Mouse (Mus musculus) heart, postnatal 36 days (tissue): ENCODE data around the gene Alkbh1. TPM values are rescaled to one million over a fixed set of nuclear protein-coding genes. Genes with fewer than 3 reads are reported as not detected.
A peak's percentile ranks its signal among the peaks of the same experiment; 100 is the strongest.
"Not testable (repeated sequence)": the region's sequence is repeated elsewhere in the genome, so short reads cannot be mapped to it uniquely, and the experiment has no call there.

Source experiments
- DNase-seq, 2 experiments: peaks; one replicate each; pipeline ENCODE4 v3.0.0; 2021 to 2022
- intact Hi-C: fragments of 180-260 bp; cut with DNase I; formaldehyde crosslinking; loops from one replicate; pipeline ENCODE4 v1.15.1; 2025
- total RNA-seq, 2 experiments: library from RNA; stranded (reverse); gene quantifications; 2 replicates each; pipeline ENCODE4 v1.2.3; 2021

The Alkbh1 gene
- total RNA-seq, result 10 to 100 TPM in 1 of 2 experiments, 1 to 10 TPM in 1; 9.8 to 11.3 TPM

DNA sequence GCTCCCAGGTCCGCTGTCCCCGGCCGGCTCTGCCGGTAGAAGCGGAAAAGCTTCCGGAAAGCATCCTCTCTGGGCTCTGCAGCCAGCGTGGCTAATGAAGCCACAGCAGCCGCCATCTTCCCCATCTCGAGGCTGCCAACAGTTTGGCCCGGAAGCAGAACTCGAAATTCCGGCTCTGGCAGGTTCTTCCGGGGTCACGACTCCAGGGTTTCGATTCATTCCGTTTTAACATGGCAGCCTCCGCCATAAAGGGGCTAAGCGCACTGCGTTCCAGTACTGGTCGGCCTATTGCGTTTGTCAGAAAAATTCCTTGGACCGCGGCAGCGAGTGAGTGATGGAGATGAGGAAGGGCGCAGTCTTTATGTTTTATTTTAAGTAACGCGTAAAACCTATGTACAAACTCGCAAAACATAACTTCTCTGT, at the start of gene Alkbh1, which contains the start of gene Slirp:
Gene Alkbh1, minus strand, starts transcription at position 318 of the 423 bp plus-strand sequence.
Gene Slirp, plus strand, starts transcription at position 197 of the 423 bp plus-strand sequence.
- intact Hi-C loops, result no loop called here
- peak; percentile 89 to 90 for DNase-seq

DNA sequence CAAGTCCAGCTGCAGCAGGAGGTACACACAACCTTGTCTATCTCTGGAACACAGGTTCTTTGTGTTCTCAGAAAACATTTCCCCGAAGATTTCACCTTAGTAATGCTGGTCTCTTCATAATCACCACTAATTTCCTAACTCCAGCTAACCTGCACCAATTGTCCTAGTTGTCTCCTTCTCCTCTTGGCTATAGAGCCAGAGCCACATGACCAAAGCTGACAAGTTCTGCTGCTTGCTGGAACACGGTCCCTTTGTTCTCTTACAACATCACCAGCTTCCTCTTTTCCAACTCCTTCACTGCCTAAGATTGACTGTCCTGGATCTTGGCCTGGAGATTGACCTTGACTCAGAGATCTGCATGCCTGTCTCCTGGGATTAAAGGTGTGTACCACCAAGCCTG, 44.9 kb upstream of the Alkbh1 start:
- intact Hi-C loops, DNase-seq: not testable (repeated sequence)

DNA sequence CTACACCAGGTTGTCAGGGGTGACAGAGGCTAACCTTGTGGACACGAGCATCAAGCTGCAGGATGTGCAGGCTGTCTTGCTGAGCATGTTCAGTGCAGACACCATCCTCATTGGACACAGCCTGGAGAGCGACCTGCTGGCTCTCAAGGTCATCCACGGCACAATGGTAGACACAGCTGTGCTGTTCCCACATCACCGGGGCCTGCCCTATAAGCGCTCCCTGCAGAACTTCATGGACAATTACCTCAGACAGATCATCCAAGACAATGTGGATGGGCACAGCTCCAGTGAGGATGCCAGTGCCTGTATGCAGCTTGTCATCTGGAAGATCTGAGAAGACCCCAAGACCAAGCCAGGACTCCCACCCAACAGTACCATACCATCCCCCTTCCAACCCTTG, 38.7 kb upstream of the Alkbh1 start:
- DNase-seq, intact Hi-C loops: not testable (repeated sequence)

DNA sequence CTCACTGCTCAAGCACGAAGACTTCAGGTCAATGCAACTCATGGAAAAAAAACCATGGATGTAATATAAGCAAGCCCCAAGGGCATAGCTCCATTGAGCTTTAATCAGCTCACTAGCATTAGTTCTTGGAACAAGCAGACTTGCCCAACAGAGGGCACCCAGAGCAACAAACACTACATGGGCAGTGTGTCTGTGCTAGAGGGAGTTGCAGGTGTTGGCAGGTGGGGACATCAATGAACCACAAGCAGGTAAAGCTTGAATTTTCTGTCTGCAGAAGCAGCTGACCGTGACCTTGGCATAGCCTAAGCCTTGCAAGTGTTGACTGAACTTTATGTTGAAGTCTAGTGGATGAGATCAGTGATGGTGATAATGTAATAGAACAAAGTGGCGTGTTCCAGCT, 30.9 kb upstream of the Alkbh1 start:
- DNase-seq, result no peak
- intact Hi-C loops, result loop anchor here (5.0 kb wide), 1 partner anchor 1168 kb away; no protein-coding TSS in a partner anchor

DNA sequence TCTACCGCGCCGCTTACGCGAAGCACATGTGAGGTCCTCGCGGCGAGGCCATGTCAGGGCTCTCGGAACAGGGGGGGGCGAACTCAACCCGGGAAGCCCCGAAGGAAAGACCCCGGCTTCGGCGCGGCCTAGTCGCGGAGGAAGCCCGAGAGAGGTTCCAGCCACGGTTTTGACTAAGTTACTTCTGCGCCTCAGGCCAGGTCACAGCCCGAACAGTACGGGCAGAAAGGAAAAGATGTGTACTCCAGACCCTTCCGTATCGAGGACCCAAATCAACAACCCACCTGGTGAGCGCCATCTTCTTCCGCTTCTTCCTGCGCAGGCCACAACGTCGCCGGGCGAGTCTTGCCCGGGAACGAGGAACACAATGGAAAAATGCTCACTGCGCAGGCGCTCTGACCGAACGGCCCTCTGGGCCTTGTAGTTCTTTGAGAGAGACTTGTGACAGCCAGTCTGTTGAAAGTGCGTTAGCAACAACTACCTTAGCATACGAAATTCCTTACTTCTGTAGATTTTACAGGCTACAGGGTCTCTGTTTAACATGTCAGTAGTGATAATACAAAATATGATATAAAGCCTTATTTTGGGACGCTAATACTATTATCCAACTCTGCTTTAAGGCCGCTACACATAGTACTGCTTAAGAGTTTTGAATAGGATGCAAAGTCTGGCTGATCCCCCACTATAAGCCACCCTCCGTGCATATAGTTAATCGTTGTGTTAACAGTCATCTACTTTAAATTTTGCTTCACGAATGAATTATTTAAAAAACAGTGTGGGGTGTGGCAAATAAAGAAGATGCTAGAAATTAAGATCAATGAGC, 28.4 kb upstream of the Alkbh1 start, which contains the start of gene Snw1:
Gene Snw1, minus strand, starts transcription at position 311 of the 823 bp plus-strand sequence.
- intact Hi-C loops, result loop anchor here (2.0 kb wide), 1 partner anchor 17 kb away; no protein-coding TSS in a partner anchor

DNA sequence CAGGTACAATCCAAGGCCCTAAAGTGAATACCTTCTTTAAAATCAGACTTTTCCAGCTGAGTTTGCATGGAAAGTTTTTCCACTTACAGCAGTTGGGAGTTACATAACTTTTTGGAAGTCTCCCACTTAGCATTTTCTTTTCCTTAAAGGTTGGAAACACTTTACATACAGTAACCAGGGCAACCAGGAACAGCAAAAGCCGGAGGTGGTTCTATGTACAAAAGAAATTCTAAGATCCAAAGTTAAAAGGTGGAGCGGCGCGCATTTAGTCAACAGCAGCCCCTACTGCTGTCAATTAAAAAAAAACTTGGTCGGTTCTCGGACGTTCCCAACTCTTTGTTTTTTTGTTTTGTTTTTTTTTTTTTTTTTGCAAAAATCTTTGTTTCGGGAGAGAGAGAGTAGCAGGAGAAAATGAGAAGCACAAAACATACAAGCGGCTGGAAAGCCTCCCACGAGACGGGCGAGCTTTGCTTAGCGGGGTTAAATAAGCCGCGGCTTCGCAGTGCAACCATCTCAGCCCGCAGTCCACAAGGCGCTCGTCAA, 27.7 kb upstream of the Alkbh1 start:
- intact Hi-C loops, result loop anchor here (2.0 kb wide), 1 partner anchor 17 kb away; no protein-coding TSS in a partner anchor
- no peak for DNase-seq

More for the DNA sequence above, 28.4 kb upstream of the Alkbh1 start, which contains the start of gene Snw1:
- peak; percentile 92 to 93 for DNase-seq

DNA sequence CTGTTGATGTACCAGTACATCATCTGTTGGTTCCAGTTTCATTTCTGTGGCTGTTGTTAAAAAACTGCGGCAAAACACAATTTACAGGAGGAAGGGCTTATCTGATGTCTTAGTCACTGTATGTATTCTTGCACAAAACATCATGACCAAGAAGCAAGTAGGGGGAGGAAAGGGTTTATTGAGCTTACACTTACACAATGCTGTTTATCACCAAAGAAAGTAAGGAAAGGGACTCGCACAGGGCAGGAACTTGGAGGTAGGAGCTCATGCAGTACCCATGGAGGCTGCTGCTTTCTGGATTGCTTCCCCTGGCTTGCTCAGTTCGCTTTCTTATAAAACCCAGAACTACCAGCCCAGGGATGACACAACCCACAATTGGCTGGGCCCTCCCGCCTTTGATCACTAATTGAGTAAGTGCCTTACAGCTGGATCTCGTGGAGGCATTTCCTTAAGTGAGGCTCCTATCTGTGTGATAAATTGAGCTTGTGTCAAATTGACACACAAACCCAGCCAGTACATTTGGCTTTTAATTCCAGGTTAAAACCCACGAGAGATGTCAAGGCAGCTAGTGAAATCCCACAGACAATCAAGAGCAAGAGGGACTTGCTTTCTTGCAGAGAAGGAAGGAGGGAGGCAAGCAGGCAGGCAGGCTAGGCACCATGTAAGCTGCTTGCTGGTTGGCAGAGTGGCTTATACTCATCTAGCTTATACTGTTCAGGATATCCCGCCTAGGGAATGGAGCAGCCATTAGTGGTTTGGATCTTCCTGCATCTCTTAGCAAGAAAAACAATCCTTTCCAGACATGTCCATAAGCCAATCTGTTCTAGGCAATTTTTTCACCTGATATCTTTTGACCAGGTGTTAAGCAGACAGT, 26.7 kb upstream of the Alkbh1 start:
- no peak for DNase-seq
- intact Hi-C loops, result loop anchor here (2.0 kb wide), 1 partner anchor 16 kb away; no protein-coding TSS in a partner anchor

DNA sequence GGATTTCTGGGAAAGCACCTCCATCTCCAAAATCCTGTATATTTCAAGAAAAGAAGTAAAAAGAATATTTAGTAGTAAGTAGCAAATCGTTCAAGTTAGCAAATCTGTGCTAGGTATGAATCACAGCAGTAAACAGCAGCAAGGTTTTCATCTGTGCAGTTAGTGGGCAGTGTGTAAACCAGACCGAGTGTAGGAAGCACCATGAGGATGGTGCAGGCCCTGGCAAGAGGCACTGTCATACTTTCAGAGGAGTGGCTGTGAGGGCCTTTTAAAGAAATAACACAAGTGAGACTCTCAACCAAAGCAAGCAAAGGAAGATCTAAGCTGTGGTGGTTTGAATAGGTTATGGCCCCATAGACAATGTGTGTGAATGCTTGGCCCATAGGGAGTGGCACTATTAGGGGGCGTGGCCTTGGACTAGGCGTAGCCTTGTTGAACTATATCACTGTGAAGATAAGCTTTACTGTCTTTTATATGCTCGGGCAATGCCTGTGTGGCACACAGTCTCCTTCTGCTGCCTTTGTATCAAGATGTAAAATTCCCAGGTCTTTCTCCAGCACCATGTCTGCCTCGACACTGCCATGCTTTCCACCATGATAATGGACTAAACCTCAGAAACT, 21.0 kb upstream of the Alkbh1 start:
- intact Hi-C loops, result no loop called here
- DNase-seq, result no peak

GRCm38 (mm10) chr12:87449456-87449855, 5.6 kb upstream of the Alkbh1 start:
- no peak for DNase-seq
- intact Hi-C loops, result no loop called here

DNA sequence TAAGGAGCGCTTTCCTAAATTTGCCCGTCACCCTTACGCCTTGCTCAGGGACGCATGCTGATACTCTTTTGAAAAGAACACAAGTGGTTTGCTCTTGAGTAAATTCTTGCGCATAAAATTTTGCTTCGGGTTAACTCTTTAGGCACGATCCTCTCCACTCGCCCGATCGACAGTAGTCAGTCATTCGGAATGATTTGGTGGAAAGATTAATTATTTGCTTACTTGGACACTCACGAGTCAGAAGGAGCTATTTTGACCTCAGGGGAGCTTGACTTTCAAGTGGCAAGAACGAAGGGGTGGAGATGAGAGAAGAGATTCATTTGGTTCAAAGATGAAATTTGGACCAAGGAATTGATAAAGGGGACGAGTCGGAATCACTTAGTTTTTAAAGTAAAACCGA, 394 bp upstream of the Alkbh1 start:
- DNase-seq, result no peak
- intact Hi-C loops, result no loop called here

- DNase-seq, result no peak
- intact Hi-C loops, result no loop called here
Observed at GRCm38 (mm10) chr12:87443115-87443699, 610 bp downstream of the Alkbh1 start.

DNA sequence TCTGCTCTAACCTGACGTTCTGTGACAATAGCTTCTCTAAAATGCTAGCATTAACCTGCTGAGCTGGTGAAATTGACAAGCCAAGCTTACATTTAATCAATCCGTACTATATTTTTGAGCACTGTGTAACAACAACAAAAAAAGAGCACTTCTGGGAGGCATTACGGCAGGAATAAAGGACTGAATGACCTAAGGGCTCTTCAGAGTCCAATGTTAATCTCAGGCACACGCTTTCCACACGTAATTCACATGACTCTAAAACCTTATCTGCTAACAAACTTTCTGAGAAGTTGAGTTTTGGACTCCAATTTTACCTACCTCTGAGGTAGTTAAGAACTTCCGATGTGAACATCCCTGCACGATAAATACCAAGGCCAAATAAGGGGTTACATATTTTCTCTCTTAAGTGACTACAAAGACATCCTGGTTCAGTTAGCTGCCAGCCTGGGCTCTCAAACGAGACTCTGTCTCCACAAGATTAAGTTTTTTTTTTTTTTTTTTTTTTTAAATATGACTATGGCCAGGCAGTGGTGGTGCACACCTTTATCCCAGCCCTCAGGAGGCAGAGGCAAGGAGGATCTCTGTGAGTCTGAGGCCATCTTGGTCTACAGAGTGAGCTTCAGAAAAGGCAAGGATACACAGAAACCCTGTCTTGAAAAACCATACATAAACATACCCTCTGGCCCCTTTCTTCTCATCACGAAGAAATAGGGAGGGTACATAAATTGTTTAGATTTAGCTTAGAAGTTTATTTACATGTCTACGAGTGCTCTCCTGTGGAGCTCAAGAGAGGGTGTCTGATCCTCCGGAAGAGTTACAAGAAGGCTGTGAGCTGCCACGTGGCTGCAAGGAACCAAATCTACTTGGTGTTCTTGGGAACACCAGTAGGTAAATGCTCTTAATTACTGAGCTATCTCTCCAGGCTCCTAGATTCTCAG, 1.4 kb downstream of the Alkbh1 start:
- no peak for DNase-seq
- intact Hi-C loops, result no loop called here

- DNase-seq, result no peak
- intact Hi-C loops, result no loop called here
Observed at GRCm38 (mm10) chr12:87428885-87429284, 14.9 kb downstream of the Alkbh1 start.

DNA sequence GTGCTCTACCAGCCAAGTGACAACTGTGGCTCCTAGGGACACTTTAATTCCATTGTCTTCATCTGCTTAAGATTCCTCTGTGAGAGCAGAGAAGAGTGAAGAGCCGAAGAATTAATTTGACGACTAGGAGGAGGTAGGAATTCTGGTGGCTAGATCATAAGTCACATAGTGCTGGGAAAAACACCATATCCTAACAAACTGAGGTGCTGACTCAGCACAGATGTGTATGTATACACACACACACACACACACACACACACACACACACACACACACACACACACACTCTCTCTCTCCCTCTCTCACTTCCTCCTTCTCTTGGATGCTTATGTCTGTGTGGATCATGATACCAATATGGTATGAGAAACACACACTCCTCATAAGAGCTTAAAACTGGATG, 15.5 kb downstream of the Alkbh1 start:
- no peak for DNase-seq
- intact Hi-C loops, result no loop called here

DNA sequence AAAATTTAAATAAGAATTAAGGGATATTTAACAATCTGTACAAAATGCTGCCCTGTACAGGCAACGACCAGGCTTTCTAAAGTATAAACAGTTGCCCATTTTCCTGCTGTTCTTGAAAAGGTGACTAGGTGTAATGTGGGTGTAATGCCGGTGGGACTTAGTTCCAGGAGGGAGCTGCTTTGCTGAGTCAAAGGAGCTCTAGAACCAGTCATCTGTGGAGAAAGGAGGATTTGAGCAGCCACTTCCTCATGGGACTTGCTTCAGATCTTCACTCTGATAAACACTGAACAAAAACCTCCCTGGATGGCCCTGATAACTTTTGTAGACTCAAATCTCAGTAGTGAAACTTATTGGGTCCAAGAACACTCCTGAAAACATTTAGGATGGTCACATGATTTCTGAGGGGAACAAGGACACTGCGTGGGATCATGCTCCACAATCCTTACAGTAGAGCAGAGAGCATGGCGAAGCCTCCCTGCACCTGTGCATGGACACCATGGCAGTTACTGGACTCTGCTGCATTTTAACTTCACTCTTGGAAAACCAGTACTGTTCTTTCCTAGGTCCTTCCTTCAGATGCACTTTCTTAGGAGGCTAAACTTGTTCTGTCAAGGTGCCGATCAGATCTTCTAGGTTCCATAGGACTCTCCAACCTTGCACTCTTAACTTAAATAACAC, 17.3 kb downstream of the Alkbh1 start:
- no peak for DNase-seq
- intact Hi-C loops, result no loop called here

GRCm38 (mm10) chr12:87424516-87424915, 19.3 kb downstream of the Alkbh1 start:
- intact Hi-C loops, result no loop called here
- DNase-seq, result no peak

DNA sequence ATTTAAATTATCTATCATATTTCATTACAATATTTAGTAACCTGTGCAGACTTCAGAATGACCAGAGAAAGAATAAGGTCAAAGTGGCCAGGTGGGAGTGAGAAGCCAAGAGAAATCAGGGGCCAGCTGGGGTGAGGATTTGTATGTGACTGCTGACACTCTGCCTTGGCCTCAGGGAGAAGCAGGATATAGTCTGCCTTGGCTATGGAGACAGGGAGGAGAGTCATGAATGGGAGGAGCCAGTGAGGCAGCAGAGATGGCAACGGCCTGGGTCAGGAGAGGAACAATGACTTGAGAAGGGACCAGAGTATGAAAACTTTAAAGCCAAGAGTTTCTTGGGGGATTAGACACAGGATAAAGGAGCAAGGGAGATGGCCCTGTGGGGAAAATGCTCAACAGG, 20.1 kb downstream of the Alkbh1 start:
- intact Hi-C loops, result no loop called here
- DNase-seq, result no peak
